Mouse (Mus musculus): ENCODE measurements at regions not wholly inside any gene's neighbourhood (a gene's known extent, or its start where the extent isn't known, plus 50 kb on each side); places are given as distances from the start of the nearest gene placed in this dataset.

- no peak for DNase-seq
Observed at GRCm38 (mm10) chr5:38999700-39000099, 123.1 kb upstream of the Clnk start.

- DNase-seq, result no peak
Observed at GRCm38 (mm10) chr5:38972397-38973159, 96.0 kb upstream of the Clnk start.

GRCm38 (mm10) chr5:38970497-38970896 is 93.9 kb upstream of the Clnk start:
- no peak for DNase-seq

GRCm38 (mm10) chr5:38967010-38967409 is 90.4 kb upstream of the Clnk start:
- no peak for DNase-seq

GRCm38 (mm10) chr5:38964445-38964844 is 87.8 kb upstream of the Clnk start:
- DNase-seq, result no peak

- DNase-seq, result no peak
Observed at GRCm38 (mm10) chr5:38950520-38951288, 74.1 kb upstream of the Clnk start.

- no peak for DNase-seq
Observed at GRCm38 (mm10) chr5:38945903-38946686, 69.5 kb upstream of the Clnk start.

GRCm38 (mm10) chr5:38932382-38933079 is 55.9 kb upstream of the Clnk start:
- no peak for DNase-seq

- no peak for DNase-seq
Observed at GRCm38 (mm10) chr5:38927051-38927450, 50.4 kb upstream of the Clnk start.

Data from cerebellum, adult 9-11 months (tissue).